Mouse (Mus musculus) intestine, postnatal 0 days (tissue): Measurements from ENCODE around the gene Pcdh15. TPM values are rescaled to one million over a fixed set of nuclear protein-coding genes. Genes with fewer than 3 reads are reported as not detected.

ENCODE experiments used
- ATAC-seq: fragments of 200-750 bp; cut with Nextera tagmentation; 2 replicates; pipeline ENCODE4 v1.8.0; 2017; ENCODE audit warnings: mild to moderate bottlenecking, moderate TSS enrichment, moderate library complexity
- H3K27ac ChIP-seq: fragments of 300-500 bp; sonication (generic); 2 replicates; pipeline ENCODE4 v1.5.1; 2014; ENCODE audit warnings: mild to moderate bottlenecking, low read depth, low read length, moderate library complexity
- H3K27me3 ChIP-seq: fragments of 300-500 bp; sonication (generic); replicated peaks from 2 replicates; pipeline ENCODE4 v1.6.1; 2014; ENCODE audit warnings: low read length, mixed read lengths; ENCODE audit not compliant: control insufficient read depth, insufficient read depth
- H3K36me3 ChIP-seq: fragments of 300-500 bp; sonication (generic); 2 replicates; pipeline ENCODE4 v1.6.1; 2014; ENCODE audit warnings: mild to moderate bottlenecking, moderate library complexity; ENCODE audit not compliant: control insufficient read depth, insufficient read depth
- H3K4me1 ChIP-seq: fragments of 300-500 bp; sonication (generic); replicated peaks from 2 replicates; pipeline ENCODE4 v1.6.1; 2014; ENCODE audit warnings: antibody characterized with exemption, low read length, mixed read lengths; ENCODE audit not compliant: control insufficient read depth, insufficient read depth
- H3K4me2 ChIP-seq: fragments of 300-500 bp; sonication (generic); replicated peaks from 2 replicates; pipeline ENCODE4 v1.6.1; 2014; ENCODE audit warnings: low read depth, mild to moderate bottlenecking, moderate library complexity
- H3K4me3 ChIP-seq: fragments of 300-500 bp; sonication (generic); 2 replicates; pipeline ENCODE4 v1.5.1; 2014; ENCODE audit warnings: low read depth, low read length
- H3K9ac ChIP-seq: fragments of 300-500 bp; sonication (generic); 2 replicates; pipeline ENCODE4 v1.6.1; 2014; ENCODE audit warnings: mild to moderate bottlenecking, low read depth, low read length
- H3K9me3 ChIP-seq: fragments of 300-500 bp; sonication (generic); 2 replicates; pipeline ENCODE4 v1.6.1; 2016; ENCODE audit warnings: mixed run types; ENCODE audit not compliant: control insufficient read depth
- CTCF ChIP-seq: sonication (generic); IDR thresholded peaks from 2 replicates; pipeline ENCODE4 v1.5.1; 2016; ENCODE audit warnings: low read depth, mild to moderate bottlenecking, control low read depth, antibody characterized with exemption, moderate library complexity
- WGBS: fragments of 180-500 bp; shearing (Covaris S2); extraction: QIAGEN DNeasy Blood & Tissue Kit; methylation state at CpG from one replicate; pipeline ENCODE4 v1.1.7; 2014; 5-methylcytosine and 5-hydroxymethylcytosine counted together
- polyA plus RNA-seq: library from polyadenylated mRNA; unstranded; fragments of >200 nt; fragmentation: Nextera tagmentation; extraction: Ambion mirVana; gene quantifications from 2 replicates; pipeline ENCODE4 v1.2.1, GENCODE M21; 2015

Gene Pcdh15
- polyA plus RNA-seq, 1 experiment from 2014 or later, result 0.61 TPM

DNA sequence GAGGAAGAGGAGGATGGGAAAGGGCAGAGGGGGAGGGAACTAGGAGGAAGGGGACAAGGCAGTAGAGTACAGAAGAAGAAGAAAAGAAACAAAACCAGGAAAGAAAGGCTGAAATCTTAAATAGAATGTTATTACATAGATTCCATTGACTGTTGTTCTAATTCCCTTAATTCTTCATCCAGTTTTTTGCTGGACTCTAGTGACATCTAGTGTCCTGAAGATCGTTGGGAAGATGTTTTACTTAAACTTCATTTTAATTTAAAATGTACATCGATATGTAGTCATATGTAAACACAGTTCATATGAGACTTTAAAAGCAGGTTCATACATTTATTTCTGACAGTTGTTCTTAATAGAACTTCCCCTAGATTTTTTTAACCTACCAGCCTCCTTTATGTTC lies 1522.7 kb downstream of the Pcdh15 start:
- no peak overlapping the region for H3K4me2 ChIP-seq
- H3K9me3 ChIP-seq, result no peaks in the 10 kb centered on the region
- H3K27me3 ChIP-seq, result no peaks in the 10 kb centered on the region
- no peak overlapping the region for H3K4me3 ChIP-seq
- H3K27ac ChIP-seq, result no peak overlapping the region
- H3K36me3 ChIP-seq, result no peaks in the 10 kb centered on the region
- TF ChIP-seq CTCF, result peak; percentile 47
- 35% methylated on average over 2 of the region's 2 CpGs for WGBS
- no peak for ATAC-seq
- no peak overlapping the region for H3K9ac ChIP-seq
- no peaks in the 10 kb centered on the region for H3K4me1 ChIP-seq

DNA sequence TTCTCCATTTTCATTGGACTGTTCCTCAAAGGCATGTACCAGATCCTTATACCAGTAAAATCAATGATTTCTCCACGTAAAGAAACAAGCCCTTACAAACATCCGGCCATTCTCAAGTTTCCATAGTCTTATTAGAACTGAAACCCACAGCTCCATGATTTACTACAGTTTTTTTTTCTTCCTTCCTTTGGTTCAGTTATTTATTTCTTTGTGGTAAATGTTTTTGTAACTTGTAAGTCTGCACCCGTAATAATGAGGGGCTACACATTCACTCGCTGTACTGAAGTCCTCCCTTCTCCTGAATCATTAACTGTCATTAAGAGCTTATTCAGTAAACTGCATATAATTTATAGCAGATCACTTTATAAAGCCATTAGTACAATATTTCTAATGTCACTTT lies 1526.6 kb downstream of the Pcdh15 start:
- Histone ChIP-seq H3K36me3 (no peaks in the 10 kb centered on the region), H3K27me3 (no peaks in the 10 kb centered on the region), H3K27ac (no peak overlapping the region), H3K4me3 (no peak overlapping the region), H3K4me1 (no peaks in the 10 kb centered on the region), H3K9ac (no peak overlapping the region), H3K9me3 (no peaks in the 10 kb centered on the region), H3K4me2 (no peak overlapping the region)
- no peak for ATAC-seq
- no peak for TF ChIP-seq CTCF
- 48% methylated on average over 4 of the region's 4 CpGs for WGBS

DNA sequence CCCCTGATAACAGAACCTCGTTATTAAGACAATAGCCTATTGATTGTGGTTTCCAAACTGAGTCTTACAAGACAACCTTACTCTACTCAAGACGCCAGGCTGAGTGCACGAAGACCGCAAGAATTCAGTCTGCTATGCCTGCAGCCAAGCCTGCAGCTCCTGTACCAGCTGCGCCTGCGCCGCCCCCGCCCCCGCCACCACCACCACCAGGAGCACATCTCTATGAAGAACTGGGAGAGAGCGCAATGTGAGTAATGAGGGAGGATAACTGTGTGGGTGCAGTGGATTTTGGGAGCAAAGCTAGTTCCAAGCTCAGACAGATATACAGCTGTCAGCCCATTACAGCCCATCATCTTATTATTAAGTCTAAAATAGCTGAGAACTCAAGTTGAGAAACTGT lies 1527.5 kb downstream of the Pcdh15 start:
- Histone ChIP-seq H3K27me3 (no peaks in the 10 kb centered on the region), H3K4me3 (no peak overlapping the region), H3K4me2 (no peak overlapping the region), H3K36me3 (no peaks in the 10 kb centered on the region), H3K4me1 (no peaks in the 10 kb centered on the region), H3K9me3 (no peaks in the 10 kb centered on the region), H3K27ac (no peak overlapping the region), H3K9ac (no peak overlapping the region)
- ATAC-seq, result no peak
- no peak for TF ChIP-seq CTCF
- 32% methylated on average over 10 of the region's 10 CpGs for WGBS

DNA sequence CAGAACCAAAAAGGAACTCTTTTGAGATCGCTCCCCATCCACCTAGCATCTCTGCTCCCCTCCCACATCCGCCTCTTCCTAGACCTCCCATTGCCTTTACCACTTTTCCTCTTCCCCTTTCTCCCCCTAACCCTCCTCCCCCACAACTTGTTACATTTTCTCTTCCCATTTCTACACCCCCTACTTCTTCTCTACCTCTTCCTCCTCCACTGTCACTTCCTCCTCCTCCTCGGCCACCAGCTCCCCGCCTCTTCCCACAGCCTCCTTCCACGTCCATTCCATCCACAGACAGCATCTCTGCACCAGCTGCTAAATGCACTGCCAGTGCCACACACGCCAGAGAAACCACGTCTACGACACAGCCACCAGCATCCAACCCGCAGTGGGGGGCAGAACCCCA lies 1532.2 kb downstream of the Pcdh15 start:
- 82% methylated on average over 9 of the region's 9 CpGs for WGBS
- no peaks in the 10 kb centered on the region for H3K27me3 ChIP-seq
- no peaks in the 10 kb centered on the region for H3K4me1 ChIP-seq
- H3K4me3 ChIP-seq, result no peak overlapping the region
- no peak overlapping the region for H3K27ac ChIP-seq
- ATAC-seq, result no peak
- H3K36me3 ChIP-seq, result no peaks in the 10 kb centered on the region
- H3K9me3 ChIP-seq, result no peaks in the 10 kb centered on the region
- TF ChIP-seq CTCF, result no peak
- H3K4me2 ChIP-seq, result no peak overlapping the region
- no peak overlapping the region for H3K9ac ChIP-seq

- Histone ChIP-seq H3K27me3 (no peaks in the 10 kb centered on the region), H3K4me2 (no peak overlapping the region), H3K9me3 (no peaks in the 10 kb centered on the region), H3K27ac (no peak overlapping the region), H3K4me1 (no peaks in the 10 kb centered on the region), H3K9ac (no peak overlapping the region), H3K36me3 (no peaks in the 10 kb centered on the region), H3K4me3 (no peak overlapping the region)
- ATAC-seq, result no peak
- WGBS, result 70% methylated on average over 4 of the region's 4 CpGs
- TF ChIP-seq CTCF, result no peak
These were observed 1537.9 kb downstream of the Pcdh15 start for GRCm38 (mm10) chr10:74637040-74637439.

DNA sequence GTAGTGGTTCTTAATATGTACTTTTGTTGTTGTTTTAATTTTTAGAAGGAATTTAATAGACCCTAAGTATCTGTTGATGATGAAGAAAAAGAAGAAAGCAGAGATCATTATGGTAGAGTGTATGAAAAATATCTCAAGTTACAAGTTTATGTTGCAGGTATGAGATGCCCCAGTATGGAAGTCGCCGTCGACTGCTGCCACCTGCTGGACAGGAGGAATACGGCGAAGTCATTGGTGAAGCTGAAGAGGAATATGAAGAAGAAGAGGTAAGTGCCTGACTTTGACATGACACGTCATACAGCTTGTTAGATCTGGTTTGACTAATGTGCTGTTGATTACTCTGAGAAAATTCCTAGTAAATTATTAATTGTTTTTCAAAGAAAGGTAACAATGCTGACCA lies 1543.0 kb downstream of the Pcdh15 start:
- Histone ChIP-seq H3K27ac (no peak overlapping the region), H3K36me3 (no peaks in the 10 kb centered on the region), H3K4me2 (no peak overlapping the region), H3K9me3 (no peaks in the 10 kb centered on the region), H3K4me3 (no peak overlapping the region), H3K9ac (no peak overlapping the region), H3K27me3 (no peaks in the 10 kb centered on the region), H3K4me1 (no peaks in the 10 kb centered on the region)
- no peak for ATAC-seq
- peak; percentile 58 for TF ChIP-seq CTCF
- 58% methylated on average over 6 of the region's 6 CpGs for WGBS

DNA sequence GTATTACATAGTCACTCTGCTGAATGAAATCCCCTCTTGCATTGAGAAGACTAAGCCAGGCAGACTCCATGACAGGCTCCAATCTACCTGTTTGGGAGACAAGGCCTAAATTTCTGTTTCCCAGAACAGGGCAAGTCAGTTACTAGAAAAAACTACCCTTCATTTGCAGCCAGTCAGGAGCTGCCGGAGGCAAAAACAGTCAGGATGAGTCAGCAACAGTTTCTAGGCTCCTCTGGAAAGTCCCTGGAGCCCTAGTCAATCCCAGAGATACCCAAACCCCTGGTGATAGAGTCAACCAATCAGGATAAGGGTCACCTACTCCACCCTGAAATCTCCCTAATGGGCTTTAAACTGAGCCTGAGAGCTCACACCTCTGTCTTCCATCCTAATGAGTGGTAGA lies 1564.0 kb downstream of the Pcdh15 start:
- H3K4me1 ChIP-seq, result no peaks in the 10 kb centered on the region
- no peak for TF ChIP-seq CTCF
- no peak overlapping the region for H3K27ac ChIP-seq
- H3K9me3 ChIP-seq, result no peaks in the 10 kb centered on the region
- no peak overlapping the region for H3K4me3 ChIP-seq
- no peak for ATAC-seq
- no peaks in the 10 kb centered on the region for H3K27me3 ChIP-seq
- H3K9ac ChIP-seq, result no peak overlapping the region
- no peaks in the 10 kb centered on the region for H3K36me3 ChIP-seq
- 79% methylated on average over 1 of the region's 1 CpGs for WGBS
- H3K4me2 ChIP-seq, result no peak overlapping the region
